Mouse (Mus musculus) kidney, postnatal 0 days (tissue): ENCODE results near the gene Tnfaip6. TPM values are rescaled to one million over a fixed set of nuclear protein-coding genes. Genes with fewer than 3 reads are reported as not detected.

Experiments
- ATAC-seq: fragments of 200-750 bp; cut with Nextera tagmentation; replicated peaks from 2 replicates; pipeline ENCODE4 v1.8.0; 2017; ENCODE audit warnings: low read depth, moderate number of reproducible peaks, moderate TSS enrichment, moderate library complexity; ENCODE audit not compliant: low FRiP score
- DNase-seq: peaks from one replicate; pipeline ENCODE4 v3.0.0-alpha.2; 2016; ENCODE audit warnings: low spot score
- H3K27ac ChIP-seq: fragments of 300-500 bp; sonication (generic); 2 replicates; pipeline ENCODE4 v1.5.1; 2014; ENCODE audit warnings: mild to moderate bottlenecking
- H3K27me3 ChIP-seq: fragments of 300-500 bp; sonication (generic); 2 replicates; pipeline ENCODE4 v1.6.1; 2014; ENCODE audit warnings: low read length, mixed read lengths; ENCODE audit not compliant: insufficient read depth
- H3K36me3 ChIP-seq: fragments of 300-500 bp; sonication (generic); 2 replicates; pipeline ENCODE4 v1.6.1; 2014; ENCODE audit warnings: low read length, mixed read lengths; ENCODE audit not compliant: insufficient read depth
- H3K4me1 ChIP-seq: fragments of 300-500 bp; sonication (generic); replicated peaks from 2 replicates; pipeline ENCODE4 v1.6.1; 2014; ENCODE audit warnings: antibody characterized with exemption, low read length, mixed read lengths; ENCODE audit not compliant: insufficient read depth
- H3K4me2 ChIP-seq: fragments of 300-500 bp; sonication (generic); 2 replicates; pipeline ENCODE4 v1.6.1; 2014; ENCODE audit warnings: mild to moderate bottlenecking, low read length, moderate library complexity, mixed read lengths
- H3K4me3 ChIP-seq: fragments of 300-500 bp; sonication (generic); replicated peaks from 2 replicates; pipeline ENCODE4 v1.5.1; 2014; ENCODE audit warnings: low read depth, low read length
- H3K9ac ChIP-seq: fragments of 300-500 bp; sonication (generic); 2 replicates; pipeline ENCODE4 v1.6.1; 2014; ENCODE audit warnings: low read depth, low read length
- H3K9me3 ChIP-seq: fragments of 300-500 bp; sonication (generic); replicated peaks from 2 replicates; pipeline ENCODE4 v1.6.1; 2016; ENCODE audit warnings: low read length, inconsistent platforms, mixed read lengths
- CTCF ChIP-seq: IDR thresholded peaks from 2 replicates; pipeline ENCODE4 v1.5.1; 2016; ENCODE audit warnings: antibody characterized with exemption, low read depth, mild to moderate bottlenecking, moderate library complexity
- WGBS: fragments of 180-500 bp; shearing (Covaris S2); extraction: QIAGEN DNeasy Blood & Tissue Kit; methylation state at CpG from one replicate; pipeline ENCODE4 v1.1.7; 2014; 5-methylcytosine and 5-hydroxymethylcytosine counted together
- polyA plus RNA-seq: library from polyadenylated mRNA; unstranded; fragments of >200 nt; fragmentation: Nextera tagmentation; extraction: Ambion mirVana; gene quantifications from 2 replicates; pipeline ENCODE4 v1.2.1, GENCODE M21; 2015

Gene Tnfaip6
- polyA plus RNA-seq, 1 experiment from 2014 or later: 9.0 TPM

DNA sequence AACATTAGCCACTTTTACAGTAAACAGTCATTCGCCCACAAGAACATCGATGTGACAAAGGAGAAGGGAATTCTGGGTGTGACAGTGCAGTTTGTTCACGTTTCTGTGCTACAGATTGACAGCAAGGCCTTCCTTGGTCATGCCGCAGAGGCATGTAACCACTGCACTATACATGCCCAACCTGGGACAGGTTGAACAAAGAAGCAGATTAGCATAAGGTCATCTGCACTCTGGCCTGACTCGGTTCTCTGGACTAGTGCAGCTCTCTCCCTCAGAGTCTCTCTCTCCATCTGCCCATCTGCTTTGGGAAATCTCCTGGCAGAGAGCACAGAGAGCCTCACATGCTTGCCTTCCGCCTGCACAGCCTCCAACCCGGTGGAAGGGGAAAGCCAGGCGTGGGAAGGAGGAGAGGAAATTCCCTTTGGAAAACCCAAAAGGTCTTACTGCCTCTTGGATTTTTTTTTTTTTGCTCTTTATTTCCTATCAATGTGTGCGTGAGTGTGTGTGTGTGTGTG is 24.4 kb upstream of the Tnfaip6 start:
- no peak for DNase-seq
- Histone ChIP-seq H3K36me3 (no peaks in the 10 kb centered on the region), H3K4me1 (no peaks in the 10 kb centered on the region), H3K4me3 (no peak overlapping the region), H3K9ac (no peak overlapping the region), H3K27ac (no peak overlapping the region), H3K9me3 (no peaks in the 10 kb centered on the region), H3K4me2 (no peak overlapping the region), H3K27me3 (no peaks in the 10 kb centered on the region)
- ATAC-seq: no peak
- 74% methylated on average over 9 of the region's 9 CpGs for WGBS
- no peak for TF ChIP-seq CTCF

DNA sequence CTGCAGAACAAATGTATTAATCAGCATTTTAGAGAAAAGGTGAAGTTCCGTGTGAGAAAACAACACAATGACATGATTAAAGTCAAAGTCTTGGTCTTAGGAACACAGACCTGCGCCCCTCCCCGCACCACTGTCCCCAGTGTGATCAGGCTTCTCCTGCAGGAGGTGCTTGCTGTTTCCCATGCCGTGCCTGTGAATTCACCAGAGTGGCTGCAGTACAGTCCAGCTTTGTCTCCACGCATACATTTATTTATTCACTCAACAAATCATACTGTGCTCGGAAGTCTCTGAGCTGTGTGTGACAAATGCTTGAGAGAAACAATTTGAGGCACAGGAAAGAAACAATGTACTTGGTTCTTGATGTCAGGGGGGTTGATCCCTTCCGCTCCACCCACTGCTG is 21.4 kb upstream of the Tnfaip6 start:
- Histone ChIP-seq H3K4me2 (no peak overlapping the region), H3K9me3 (no peaks in the 10 kb centered on the region), H3K27ac (no peak overlapping the region), H3K27me3 (no peaks in the 10 kb centered on the region), H3K4me3 (no peak overlapping the region), H3K4me1 (no peaks in the 10 kb centered on the region), H3K9ac (no peak overlapping the region), H3K36me3 (no peaks in the 10 kb centered on the region)
- no peak for TF ChIP-seq CTCF
- 45% methylated on average over 7 of the region's 7 CpGs for WGBS
- DNase-seq: no peak
- ATAC-seq: no peak

DNA sequence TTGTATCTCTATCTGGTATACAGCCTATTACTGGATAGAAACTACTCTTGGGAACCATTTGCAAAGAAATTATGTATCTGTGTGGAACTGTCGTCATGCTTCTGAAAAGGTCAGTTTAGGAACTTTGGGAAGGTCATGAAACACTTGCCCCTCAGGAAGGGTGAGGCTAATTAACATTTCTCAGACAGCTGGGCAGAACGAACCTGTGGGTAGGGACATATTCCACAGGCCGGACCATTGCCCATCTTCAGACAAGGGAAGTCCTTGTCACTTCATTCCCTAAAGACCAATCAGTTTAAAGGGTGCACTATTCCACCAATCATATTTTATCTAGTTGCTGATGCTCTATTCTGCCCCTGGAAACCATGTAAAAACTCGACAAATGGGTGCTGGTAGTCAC is 10.7 kb upstream of the Tnfaip6 start:
- TF ChIP-seq CTCF: no peak
- H3K36me3 ChIP-seq: no peaks in the 10 kb centered on the region
- H3K27me3 ChIP-seq: no peaks in the 10 kb centered on the region
- H3K9me3 ChIP-seq: no peaks in the 10 kb centered on the region; the same call in 1 of the 2 replicates
- ATAC-seq (no peak), DNase-seq (no peak)
- H3K27ac ChIP-seq: no peak overlapping the region
- no peak overlapping the region for H3K4me2 ChIP-seq
- WGBS: 89% methylated on average over 4 of the region's 4 CpGs
- H3K4me3 ChIP-seq: no peak overlapping the region
- no peaks in the 10 kb centered on the region for H3K4me1 ChIP-seq
- no peak overlapping the region for H3K9ac ChIP-seq

DNA sequence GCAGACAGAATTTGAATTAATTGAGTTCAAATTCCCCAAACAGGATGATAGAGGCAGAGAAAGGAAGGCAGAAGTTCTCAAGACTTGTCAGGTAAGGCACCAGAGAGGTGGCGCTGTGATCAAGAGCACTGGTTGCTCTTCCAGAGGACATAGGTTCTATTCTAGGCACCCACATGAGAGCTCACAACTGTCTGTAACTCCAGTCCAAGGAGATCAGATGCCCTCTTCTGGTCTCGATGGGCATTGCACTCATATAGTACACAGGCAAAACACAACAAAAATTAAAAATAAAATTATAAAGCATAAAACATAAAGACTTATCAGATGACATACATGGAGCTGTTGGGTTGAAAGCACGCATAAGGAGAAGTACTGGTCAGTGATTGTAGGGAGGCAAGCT is 8.4 kb upstream of the Tnfaip6 start:
- TF ChIP-seq CTCF: peak; percentile 24; the same call in 1 of the 2 replicates
- WGBS: 90% methylated on average over 3 of the region's 3 CpGs
- H3K27me3 ChIP-seq: no peaks in the 10 kb centered on the region
- H3K4me3 ChIP-seq: no peak overlapping the region
- no peak overlapping the region for H3K4me2 ChIP-seq
- no peaks in the 10 kb centered on the region for H3K4me1 ChIP-seq
- no peaks in the 10 kb centered on the region; the same call in 1 of the 2 replicates for H3K9me3 ChIP-seq
- H3K27ac ChIP-seq: no peak overlapping the region
- no peak overlapping the region for H3K9ac ChIP-seq
- no peak for DNase-seq
- ATAC-seq: no peak
- H3K36me3 ChIP-seq: no peaks in the 10 kb centered on the region

DNA sequence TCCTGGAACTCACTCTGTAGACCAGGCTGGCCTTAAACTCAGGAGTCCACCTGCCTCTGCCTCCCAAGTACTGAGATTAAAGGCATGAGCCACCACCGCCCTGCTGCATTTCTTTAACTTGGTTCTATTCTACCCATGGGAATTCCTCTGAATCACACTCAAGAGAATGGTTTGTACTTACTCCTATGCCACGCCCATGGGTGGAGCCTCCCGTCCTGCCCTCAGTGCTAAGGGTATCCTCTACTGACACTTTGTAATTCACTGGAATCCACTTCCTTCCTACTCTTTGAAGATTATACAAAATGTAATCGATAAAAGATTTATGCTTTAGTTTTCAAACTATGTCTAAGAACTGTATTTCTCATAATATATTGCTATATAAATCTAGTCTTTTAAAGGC is 6.3 kb upstream of the Tnfaip6 start:
- Histone ChIP-seq H3K27me3 (no peaks in the 10 kb centered on the region), H3K4me1 (no peaks in the 10 kb centered on the region), H3K9me3 (no peaks in the 10 kb centered on the region; the same call in 1 of the 2 replicates), H3K36me3 (no peaks in the 10 kb centered on the region), H3K4me2 (no peak overlapping the region), H3K4me3 (no peak overlapping the region), H3K27ac (no peak overlapping the region), H3K9ac (no peak overlapping the region)
- DNase-seq (no peak), ATAC-seq (no peak)
- TF ChIP-seq CTCF: no peak
- 78% methylated on average over 4 of the region's 4 CpGs for WGBS

DNA sequence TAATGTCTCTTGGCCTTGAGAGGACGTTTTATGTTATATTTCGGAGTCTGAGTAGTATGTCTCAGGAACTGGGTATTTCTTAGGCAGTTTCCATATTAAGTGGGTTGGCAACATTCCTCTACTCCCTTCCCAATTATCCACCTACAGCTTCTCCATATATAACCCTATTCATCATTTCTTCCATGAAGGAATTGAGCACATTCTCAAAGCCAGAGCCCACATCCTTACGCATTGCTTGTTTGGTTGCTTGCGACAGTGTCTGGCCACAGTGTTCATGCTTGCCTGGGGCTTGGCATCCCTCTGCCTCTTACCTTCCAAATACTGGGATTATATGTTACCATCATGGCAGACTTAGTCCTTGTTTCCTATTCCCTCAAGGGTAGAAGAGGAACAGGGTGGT is 3.2 kb upstream of the Tnfaip6 start:
- Histone ChIP-seq H3K4me2 (no peak overlapping the region), H3K4me3 (no peak overlapping the region), H3K27me3 (no peaks in the 10 kb centered on the region), H3K9ac (no peak overlapping the region), H3K4me1 (no peaks in the 10 kb centered on the region), H3K27ac (no peak overlapping the region), H3K9me3 (no peaks in the 10 kb centered on the region), H3K36me3 (no peaks in the 10 kb centered on the region)
- 90% methylated on average over 4 of the region's 4 CpGs for WGBS
- DNase-seq: no peak
- ATAC-seq: no peak
- no peak for TF ChIP-seq CTCF

DNA sequence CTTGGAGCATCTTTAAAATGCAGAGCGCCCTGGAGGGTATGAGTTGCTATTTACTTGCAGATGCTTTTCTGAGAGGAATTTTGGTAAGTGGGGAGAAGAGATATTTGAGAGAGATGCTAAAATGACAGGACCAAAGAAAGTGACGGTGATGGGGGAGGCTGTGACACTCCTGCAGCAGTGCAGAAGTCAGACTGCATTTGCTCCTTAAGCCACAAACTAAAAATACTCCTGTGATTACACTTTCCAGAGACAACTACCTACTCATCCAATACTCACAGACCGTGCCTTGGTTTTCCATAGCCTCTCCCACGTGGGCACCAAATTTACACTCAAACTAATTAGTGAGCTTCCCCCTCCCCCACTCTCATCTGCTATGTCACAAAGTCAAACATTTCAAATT is 2.7 kb upstream of the Tnfaip6 start:
- Histone ChIP-seq H3K4me3 (no peak overlapping the region), H3K9me3 (no peaks in the 10 kb centered on the region), H3K9ac (no peak overlapping the region), H3K27ac (no peak overlapping the region), H3K4me1 (no peaks in the 10 kb centered on the region), H3K36me3 (no peaks in the 10 kb centered on the region), H3K4me2 (no peak overlapping the region), H3K27me3 (no peaks in the 10 kb centered on the region)
- DNase-seq: no peak
- ATAC-seq: no peak
- 67% methylated on average over 4 of the region's 4 CpGs for WGBS
- no peak for TF ChIP-seq CTCF
